Mouse (Mus musculus): ENCODE measurements around the gene L3mbtl4.

GRCm38 (mm10) chr17:68320940-68321339, 47.3 kb downstream of the L3mbtl4 start:
- TF ChIP-seq POLR2A (IDR thresholded peaks at IDR 0.05; ENCODE audit: control insufficient read depth, extremely low read depth, insufficient read depth, low read length, poor library complexity) (no peak), CTCF (IDR thresholded peaks at IDR 0.05; ENCODE audit: borderline replicate concordance, control insufficient read depth, extremely low read depth, insufficient read depth, low read length, poor library complexity) (no peak)

All from thymus, adult 2 months (tissue).